Mouse (Mus musculus) lung, embryonic 14.5 days (tissue): ENCODE data around the gene Sox6. TPM values are rescaled to one million over a fixed set of nuclear protein-coding genes. Genes with fewer than 3 reads are reported as not detected.

Experiments
- ATAC-seq: fragments of 200-750 bp; cut with Nextera tagmentation; 2 replicates; pipeline ENCODE4 v1.8.0; 2017; ENCODE audit warnings: mild to moderate bottlenecking, moderate TSS enrichment, moderate library complexity; ENCODE audit not compliant: insufficient read depth
- DNase-seq: peaks from one replicate; pipeline ENCODE4 v3.0.0-alpha.2; 2015
- H3K27ac ChIP-seq: fragments of 300-500 bp; sonication (generic); 2 replicates; pipeline ENCODE4 v1.5.1; 2014; ENCODE audit warnings: low read depth, mild to moderate bottlenecking, moderate library complexity
- H3K27me3 ChIP-seq: fragments of 300-500 bp; sonication (generic); 2 replicates; pipeline ENCODE4 v1.6.1; 2014; ENCODE audit warnings: low read length, control low read depth; ENCODE audit not compliant: insufficient read depth
- H3K36me3 ChIP-seq: fragments of 300-500 bp; sonication (generic); 2 replicates; pipeline ENCODE4 v1.6.1; 2014; ENCODE audit warnings: control low read depth; ENCODE audit not compliant: insufficient read depth
- H3K4me1 ChIP-seq: fragments of 300-500 bp; sonication (generic); 2 replicates; pipeline ENCODE4 v1.6.1; 2014; ENCODE audit warnings: antibody characterized with exemption, control low read depth; ENCODE audit not compliant: insufficient read depth
- H3K4me2 ChIP-seq: fragments of 300-500 bp; sonication (generic); 2 replicates; pipeline ENCODE4 v1.6.1; 2014; ENCODE audit warnings: mild to moderate bottlenecking
- H3K4me3 ChIP-seq: fragments of 300-500 bp; sonication (generic); 2 replicates; pipeline ENCODE4 v1.5.1; 2014; ENCODE audit warnings: low read depth, low read length
- H3K9ac ChIP-seq: fragments of 300-500 bp; sonication (generic); 2 replicates; pipeline ENCODE4 v1.6.1; 2014
- H3K9me3 ChIP-seq: fragments of 300-500 bp; sonication (generic); 2 replicates; pipeline ENCODE4 v1.6.1; 2016; ENCODE audit warnings: low read depth, low read length, control low read depth
- CTCF ChIP-seq: IDR thresholded peaks from 2 replicates; pipeline ENCODE4 v1.5.1; 2016; ENCODE audit warnings: antibody characterized with exemption, low read depth
- WGBS: fragments of 180-500 bp; shearing (Covaris S2); extraction: QIAGEN DNeasy Blood & Tissue Kit; methylation state at CpG from one replicate; pipeline ENCODE4 v1.1.7; 2014; 5-methylcytosine and 5-hydroxymethylcytosine counted together
- polyA plus RNA-seq: library from polyadenylated mRNA; unstranded; fragments of >200 nt; fragmentation: Nextera tagmentation; extraction: Ambion mirVana; gene quantifications from 2 replicates; pipeline ENCODE4 v1.2.1, GENCODE M21; 2014

Sox6 gene
- polyA plus RNA-seq, 1 experiment from 2014 or later, result 22.0 TPM

- DNase-seq, result no peak
- TF ChIP-seq CTCF, result no peak
- no peak overlapping the region for H3K4me3 ChIP-seq
- no peak overlapping the region for H3K9ac ChIP-seq
- ATAC-seq, result no peak
- H3K27me3 ChIP-seq, result no peaks in the 10 kb centered on the region
- H3K9me3 ChIP-seq, result no peaks in the 10 kb centered on the region
- H3K36me3 ChIP-seq, result no peaks in the 10 kb centered on the region
- WGBS, result 90% methylated on average over 8 of the region's 8 CpGs
- H3K4me1 ChIP-seq, result no peaks in the 10 kb centered on the region; the same call in 1 of the 2 replicates
- H3K27ac ChIP-seq, result no peak overlapping the region
- H3K4me2 ChIP-seq, result no peak overlapping the region
Observed at GRCm38 (mm10) chr7:115513681-115514080, 524.9 kb downstream of the Sox6 start.

- no peak overlapping the region for H3K27ac ChIP-seq
- H3K4me3 ChIP-seq, result no peak overlapping the region
- H3K9me3 ChIP-seq, result no peaks in the 10 kb centered on the region
- 34% methylated on average over 10 of the region's 10 CpGs for WGBS
- no peaks in the 10 kb centered on the region for H3K27me3 ChIP-seq
- H3K36me3 ChIP-seq, result no peaks in the 10 kb centered on the region
- H3K4me1 ChIP-seq, result no peaks in the 10 kb centered on the region; the same call in 1 of the 2 replicates
- TF ChIP-seq CTCF, result no peak
- H3K9ac ChIP-seq, result no peak overlapping the region
- no peak overlapping the region for H3K4me2 ChIP-seq
- DNase-seq (no peak), ATAC-seq (no peak)
Observed at GRCm38 (mm10) chr7:115511777-115512176, 526.8 kb downstream of the Sox6 start.

GRCm38 (mm10) chr7:115511091-115511490, 527.5 kb downstream of the Sox6 start:
- H3K27me3 ChIP-seq, result no peaks in the 10 kb centered on the region
- TF ChIP-seq CTCF, result no peak
- H3K4me1 ChIP-seq, result no peaks in the 10 kb centered on the region; the same call in 1 of the 2 replicates
- H3K4me3 ChIP-seq, result no peak overlapping the region
- no peak for DNase-seq
- H3K4me2 ChIP-seq, result no peak overlapping the region
- H3K9me3 ChIP-seq, result no peaks in the 10 kb centered on the region
- H3K9ac ChIP-seq, result no peak overlapping the region
- no peak overlapping the region for H3K27ac ChIP-seq
- WGBS, result 69% methylated on average over 5 of the region's 5 CpGs
- H3K36me3 ChIP-seq, result no peaks in the 10 kb centered on the region
- ATAC-seq, result no peak

GRCm38 (mm10) chr7:115510045-115510444, 528.6 kb downstream of the Sox6 start:
- TF ChIP-seq CTCF, result no peak
- no peak overlapping the region for H3K9ac ChIP-seq
- WGBS, result 73% methylated on average over 5 of the region's 5 CpGs
- H3K36me3 ChIP-seq, result no peaks in the 10 kb centered on the region
- H3K27ac ChIP-seq, result no peak overlapping the region
- H3K4me2 ChIP-seq, result no peak overlapping the region
- no peaks in the 10 kb centered on the region for H3K27me3 ChIP-seq
- no peak for ATAC-seq
- H3K4me1 ChIP-seq, result no peaks in the 10 kb centered on the region
- H3K4me3 ChIP-seq, result no peak overlapping the region
- H3K9me3 ChIP-seq, result no peaks in the 10 kb centered on the region
- peak; percentile 48 for DNase-seq

- ATAC-seq (no peak), DNase-seq (no peak)
- Histone ChIP-seq H3K9me3 (no peaks in the 10 kb centered on the region), H3K4me1 (peaks cover 12% of the 10 kb centered on the region; the same call in 1 of the 2 replicates), H3K9ac (no peak overlapping the region), H3K4me2 (no peak overlapping the region), H3K4me3 (no peak overlapping the region), H3K36me3 (no peaks in the 10 kb centered on the region), H3K27ac (no peak overlapping the region), H3K27me3 (no peaks in the 10 kb centered on the region)
- WGBS, result 82% methylated on average over 6 of the region's 6 CpGs
- no peak for TF ChIP-seq CTCF
Observed at GRCm38 (mm10) chr7:115506385-115506784, 532.2 kb downstream of the Sox6 start.

GRCm38 (mm10) chr7:115501497-115501896, 537.1 kb downstream of the Sox6 start:
- Histone ChIP-seq H3K4me3 (no peak overlapping the region), H3K4me2 (no peak overlapping the region), H3K27me3 (no peaks in the 10 kb centered on the region), H3K9ac (no peak overlapping the region), H3K4me1 (peaks cover 26% of the 10 kb centered on the region), H3K9me3 (no peaks in the 10 kb centered on the region), H3K36me3 (no peaks in the 10 kb centered on the region), H3K27ac (peak overlapping the region; percentile 81; the same call in 1 of the 2 replicates)
- DNase-seq (peak; percentile 91), ATAC-seq (peak; percentile 92)
- no peak for TF ChIP-seq CTCF
- WGBS, result 18% methylated on average over 3 of the region's 3 CpGs

GRCm38 (mm10) chr7:115500825-115501224, 537.8 kb downstream of the Sox6 start:
- Histone ChIP-seq H3K36me3 (no peaks in the 10 kb centered on the region), H3K4me2 (no peak overlapping the region), H3K27ac (peak overlapping the region; percentile 81; the same call in 1 of the 2 replicates), H3K27me3 (no peaks in the 10 kb centered on the region), H3K4me3 (no peak overlapping the region), H3K9me3 (no peaks in the 10 kb centered on the region), H3K9ac (no peak overlapping the region), H3K4me1 (peaks cover 26% of the 10 kb centered on the region)
- ATAC-seq (0 out of 2 replicates have a peak, but pooled peaks have one; percentile 12), DNase-seq (no peak)
- TF ChIP-seq CTCF, result no peak

- Histone ChIP-seq H3K9me3 (no peaks in the 10 kb centered on the region), H3K4me1 (peaks cover 26% of the 10 kb centered on the region), H3K36me3 (no peaks in the 10 kb centered on the region), H3K9ac (no peak overlapping the region), H3K27ac (no peak overlapping the region), H3K27me3 (no peaks in the 10 kb centered on the region), H3K4me3 (no peak overlapping the region), H3K4me2 (no peak overlapping the region)
- DNase-seq (peak; percentile 63), ATAC-seq (peak; percentile 55; the same call in 1 of the 2 replicates)
- TF ChIP-seq CTCF, result no peak
- WGBS, result 24% methylated on average over 7 of the region's 7 CpGs
Observed at GRCm38 (mm10) chr7:115500170-115500569, 538.4 kb downstream of the Sox6 start.
